9 mouse cellular contexts compared by ENCODE assay signal in the genomic region with DNA sequence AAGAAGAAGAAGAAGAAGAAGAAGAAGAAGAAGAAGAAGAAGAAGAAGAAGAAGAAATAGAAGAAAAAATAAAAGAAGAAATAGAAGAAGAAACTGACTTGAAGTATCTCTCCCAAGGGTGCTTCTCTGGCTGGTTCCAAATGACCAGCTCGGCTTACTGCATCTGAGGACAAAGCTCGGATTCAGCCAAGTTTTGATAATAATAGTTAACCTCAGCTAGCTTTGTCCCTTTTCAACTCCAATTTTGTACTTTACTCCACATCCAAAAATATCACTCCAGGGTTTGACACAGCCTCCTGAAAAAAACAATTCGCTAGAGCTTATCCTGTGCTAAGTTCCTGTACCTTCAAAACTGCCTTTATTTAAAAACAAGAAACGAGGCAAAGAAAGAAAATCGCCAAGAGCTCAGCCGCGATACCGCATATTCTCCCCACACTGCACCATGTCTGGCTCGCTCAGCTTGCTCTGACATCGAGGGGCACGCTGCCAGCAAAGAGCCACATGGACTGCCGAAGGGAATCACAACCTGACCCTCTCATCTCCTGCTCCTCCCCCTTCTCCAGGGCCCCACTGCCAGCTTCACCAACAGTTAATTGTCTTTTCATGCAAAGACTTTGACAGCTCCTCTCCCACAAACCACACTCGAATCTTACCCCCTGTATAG.
DNase-seq lines count a peak whose midpoint lies in the region; ATAC-seq lines count a peak whose summit lies in the region.
"Had no signal": no experiment of that assay in that cellular context is flagged by ENCODE, and none has a peak within 500 bp of the region (broad histone marks: within the 10 kb centered on the region; RNA-seq: fewer than 3 reads in every experiment).

No protein-coding gene starts in this region.

- no peaks in the 10 kb centered on the region for H3K4me1 ChIP-seq in forebrain, embryonic 11.5 days (replicated peaks; ENCODE audit: control insufficient read depth, insufficient read depth, low read length)
- no peaks in the 10 kb centered on the region for H3K4me1 ChIP-seq in forebrain, embryonic 10.5 days
- no peaks in the 10 kb centered on the region for H3K4me1 ChIP-seq in midbrain, embryonic 16.5 days (ENCODE audit: control insufficient read depth, insufficient read depth, low read length)

- H3K27me3 ChIP-seq in forebrain, embryonic 11.5 days (ENCODE audit: control insufficient read depth, insufficient read depth, low read length) = no peaks in the 10 kb centered on the region
- H3K27me3 ChIP-seq in forebrain, embryonic 10.5 days (ENCODE audit: poor library complexity, severe bottlenecking) = no peaks in the 10 kb centered on the region
- no peaks in the 10 kb centered on the region for H3K27me3 ChIP-seq in midbrain, embryonic 16.5 days (ENCODE audit: control insufficient read depth, insufficient read depth, low read depth, low read length)

- no peak overlapping the region for H3K4me3 ChIP-seq in forebrain, embryonic 11.5 days (ENCODE audit: low read depth, low read length)
- H3K4me3 ChIP-seq in forebrain, embryonic 10.5 days = no peak overlapping the region
- H3K4me3 ChIP-seq in midbrain, embryonic 16.5 days (ENCODE audit: low read depth, low read length) = no peak overlapping the region

- no peak overlapping the region for H3K4me2 ChIP-seq in forebrain, embryonic 11.5 days (ENCODE audit: low read depth, low read length, severe bottlenecking)
- H3K4me2 ChIP-seq in midbrain, embryonic 16.5 days (ENCODE audit: low read length) = no peak overlapping the region

- H3K9me3 ChIP-seq in forebrain, embryonic 11.5 days (ENCODE audit: control insufficient read depth, low read length) = no peaks in the 10 kb centered on the region
- no peaks in the 10 kb centered on the region for H3K9me3 ChIP-seq in forebrain, embryonic 10.5 days
- H3K9me3 ChIP-seq in midbrain, embryonic 16.5 days (replicated peaks; ENCODE audit: control insufficient read depth, low read length, poor library complexity, severe bottlenecking) = no peaks in the 10 kb centered on the region

- ATAC-seq in forebrain, embryonic 11.5 days (replicated peaks; ENCODE audit: low FRiP score) = peak; percentile 49; the same call in 1 of the 2 replicates
- ATAC-seq in midbrain, embryonic 16.5 days = peak; percentile 76; the same call in 1 of the 2 replicates
- no peak for ATAC-seq in megakaryocyte-erythroid progenitor cell, adult 5-6 weeks (replicated peaks; ENCODE audit: low FRiP score, low TSS enrichment, poor library complexity, severe bottlenecking)

- H3K27ac ChIP-seq in forebrain, embryonic 11.5 days (ENCODE audit: low read depth, low read length) = no peak overlapping the region
- no peak overlapping the region for H3K27ac ChIP-seq in forebrain, embryonic 10.5 days
- H3K27ac ChIP-seq in midbrain, embryonic 16.5 days (ENCODE audit: low read length) = no peak overlapping the region
- H3K27ac ChIP-seq: macrophage had no signal

- intact Hi-C loops in heart, postnatal 14 days (cut with DNase I) = no loop called here

- H3K9ac ChIP-seq in forebrain, embryonic 11.5 days (ENCODE audit: low read length) = no peak overlapping the region
- H3K9ac ChIP-seq in midbrain, embryonic 16.5 days (ENCODE audit: low read depth, low read length) = no peak overlapping the region

- no peak for DNase-seq in forebrain, embryonic 11.5 days (ENCODE audit: low spot score)
- DNase-seq in forebrain, embryonic 10.5 days (ENCODE audit: extremely low spot score, low spot score) = no peak
- DNase-seq in ovary, adult 18-20 months (ENCODE audit: low spot score) = peak; percentile 3
- DNase-seq in ovary, postnatal 10 days (ENCODE audit: low spot score) = no peak
- peak; percentile 23 to 28 for DNase-seq in heart, postnatal 14 days
- no peak for DNase-seq in urinary bladder, adult 18-20 months (ENCODE audit: low spot score in 2 of 2)

- WGBS in forebrain, embryonic 11.5 days = 63% methylated on average over 13 of the region's 13 CpGs
- 74% methylated on average over 13 of the region's 13 CpGs for WGBS in forebrain, embryonic 10.5 days
- 64% methylated on average over 13 of the region's 13 CpGs for WGBS in midbrain, embryonic 16.5 days

- no peaks in the 10 kb centered on the region for H3K36me3 ChIP-seq in forebrain, embryonic 11.5 days (ENCODE audit: control insufficient read depth, insufficient read depth, low read length)
- no peaks in the 10 kb centered on the region for H3K36me3 ChIP-seq in forebrain, embryonic 10.5 days (replicated peaks)
- no peaks in the 10 kb centered on the region for H3K36me3 ChIP-seq in midbrain, embryonic 16.5 days (ENCODE audit: control insufficient read depth, insufficient read depth, low read length)

Comparison
In these comparisons a context has a peak if more than half of its experiments do, and no peak if none do; other contexts are left out.
1. DNase-seq: peak in ovary, adult 18-20 months (single experiment) and heart, postnatal 14 days (2 of 2); none in forebrain, embryonic 11.5 days (single experiment), forebrain, embryonic 10.5 days (single experiment), ovary, postnatal 10 days (single experiment) and urinary bladder, adult 18-20 months (0 of 2).